Mouse (Mus musculus): Measurements from ENCODE around the gene Cdkl4. TPM values are rescaled to one million over a fixed set of nuclear protein-coding genes. Genes with fewer than 3 reads are reported as not detected.
A peak's percentile ranks its signal among the peaks of the same experiment; 100 is the strongest.
"Not testable (repeated sequence)": the region's sequence is repeated elsewhere in the genome, so short reads cannot be mapped to it uniquely, and the experiment has no call there.

Cdkl4 gene
- total RNA-seq, 2 experiments from 2014 or later = 0.40 to 2.2 TPM

DNA sequence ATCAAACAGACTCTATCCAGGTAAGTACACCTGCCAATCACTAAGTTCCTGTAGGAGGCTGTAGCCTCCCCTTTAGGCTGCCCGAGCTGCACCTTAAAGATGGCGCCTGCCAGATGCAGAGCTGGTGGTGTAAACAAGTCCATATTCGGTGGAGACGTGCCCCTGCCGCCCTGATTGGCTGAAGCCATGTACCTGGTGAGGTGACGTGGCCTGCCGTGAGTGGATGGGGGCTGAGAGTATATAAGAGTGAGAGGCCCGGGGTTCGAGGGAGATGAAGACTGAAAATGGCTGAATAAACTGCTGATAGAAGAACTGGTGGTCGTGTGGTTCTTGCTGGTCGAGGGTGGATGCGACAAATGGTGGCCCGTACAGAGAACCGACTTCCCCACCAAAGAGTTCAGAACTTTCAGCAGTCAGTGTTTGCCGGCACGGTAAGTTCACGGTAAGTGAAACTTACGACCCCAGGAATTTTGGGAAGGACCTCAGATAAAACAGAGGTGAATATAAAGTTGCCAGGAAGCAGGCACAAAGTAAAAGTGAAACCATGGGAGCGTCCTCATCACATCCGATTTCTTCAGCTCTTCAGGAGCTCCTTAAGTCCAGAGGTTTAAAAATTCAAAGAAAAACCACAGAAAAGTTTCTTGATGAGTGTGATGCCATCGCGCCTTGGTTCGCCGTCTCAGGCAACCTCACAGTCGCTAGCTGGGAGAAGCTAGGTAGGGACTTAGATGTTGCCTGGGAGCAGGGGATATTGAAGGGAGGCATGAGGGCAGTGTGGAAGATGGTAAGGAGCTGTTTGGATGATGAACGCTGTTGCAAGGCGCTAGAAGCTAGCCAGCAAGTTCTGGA lies 13.6 kb downstream of the Cdkl4 start:
- peak; percentile 51 for ATAC-seq (ENCODE audit: poor library complexity, severe bottlenecking)

DNA sequence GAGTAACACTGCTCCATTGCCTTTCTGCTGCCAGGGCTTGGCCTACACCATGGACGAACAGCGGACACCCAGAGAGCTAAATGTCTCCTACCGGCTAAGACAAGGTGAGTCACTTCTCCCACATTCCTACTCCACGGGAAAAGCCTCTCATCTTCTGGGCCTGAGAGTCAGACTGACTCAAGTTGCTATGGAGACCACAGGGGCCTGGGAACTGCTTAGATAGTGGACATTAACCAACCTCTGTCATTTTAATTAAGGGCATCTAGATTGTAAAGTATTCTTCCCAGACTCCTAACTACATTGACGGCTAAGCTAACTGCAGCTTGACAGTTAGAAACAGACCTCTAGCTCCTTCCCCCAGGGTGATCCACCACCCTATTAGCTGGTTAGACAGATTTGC lies 14.8 kb downstream of the Cdkl4 start:
- ATAC-seq (ENCODE audit: poor library complexity, severe bottlenecking) = no peak

DNA sequence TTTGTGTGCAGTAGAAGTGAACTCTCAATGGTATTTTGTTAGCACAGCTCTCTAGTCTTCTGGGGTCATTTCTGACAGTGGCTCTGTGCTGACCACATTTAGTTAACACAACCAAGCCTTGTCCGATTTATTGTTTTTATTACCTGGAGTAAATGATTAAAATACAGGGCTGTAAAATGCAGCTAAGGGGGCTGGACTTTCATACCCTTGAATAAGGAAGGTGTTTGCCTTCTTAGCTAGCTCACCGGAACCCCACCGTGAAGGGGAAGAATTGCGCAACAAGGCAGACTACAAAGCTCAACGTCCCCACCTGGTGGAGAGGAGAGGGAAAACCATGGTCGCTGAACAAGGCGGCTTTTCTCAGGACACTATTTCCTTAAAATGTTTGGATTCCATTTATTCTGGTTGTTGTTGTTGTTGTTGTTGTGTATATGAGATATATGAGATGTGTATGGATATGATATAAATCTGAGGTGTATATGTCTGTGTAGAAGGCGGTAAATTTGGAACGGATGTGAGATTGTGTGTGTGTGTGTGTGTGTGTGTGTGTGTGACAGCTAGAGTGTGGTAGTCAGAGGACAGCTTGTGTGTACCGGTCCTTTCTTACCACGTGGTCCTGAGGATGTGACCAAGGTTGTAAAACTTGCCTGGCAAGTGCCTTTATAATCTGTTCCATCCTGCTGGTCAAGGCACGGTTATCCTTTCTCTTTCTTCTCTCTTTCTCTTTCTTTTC lies 16.8 kb downstream of the Cdkl4 start:
- peak; percentile 66 for ATAC-seq (ENCODE audit: poor library complexity, severe bottlenecking)

DNA sequence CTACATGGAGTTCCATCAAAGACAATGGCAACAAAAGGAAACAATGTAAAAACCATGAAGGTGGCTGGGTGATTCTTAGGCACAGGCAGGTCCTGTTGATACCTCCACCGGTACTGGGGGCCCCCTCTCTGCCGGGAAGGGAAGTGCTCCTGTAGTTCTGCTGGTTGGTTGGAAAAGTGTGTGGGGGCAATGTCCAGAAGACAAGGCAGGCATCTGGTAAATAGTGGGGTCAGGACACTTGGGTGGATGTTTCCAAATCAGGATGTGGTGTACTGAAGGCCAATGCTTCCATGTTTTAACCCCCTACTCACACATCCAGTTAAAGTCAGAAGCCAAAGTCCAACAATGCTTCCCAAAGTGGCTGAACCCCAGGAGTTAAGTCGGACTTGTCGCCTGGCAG lies 17.9 kb downstream of the Cdkl4 start:
- no peak for ATAC-seq (ENCODE audit: poor library complexity, severe bottlenecking)

DNA sequence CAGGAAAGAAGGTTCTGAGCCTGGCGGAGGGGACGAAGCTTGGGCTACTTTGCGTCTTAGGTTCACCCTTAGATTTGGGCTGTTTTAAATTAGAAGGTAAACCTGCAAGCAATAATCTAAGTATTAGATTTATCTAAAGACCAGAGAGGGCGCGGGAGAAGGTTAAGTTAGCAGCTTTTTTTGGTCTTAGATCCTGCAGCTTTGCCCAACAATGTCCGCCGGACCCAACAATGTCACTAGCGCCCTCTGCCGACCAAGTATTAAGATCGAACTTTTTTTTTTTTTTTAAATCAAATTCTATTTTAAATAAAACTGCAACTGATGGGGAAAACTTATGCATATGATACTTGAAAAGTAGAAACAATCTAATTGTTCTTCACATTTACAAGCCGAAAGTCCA lies 18.6 kb downstream of the Cdkl4 start:
- no peak for ATAC-seq (ENCODE audit: poor library complexity, severe bottlenecking)

DNA sequence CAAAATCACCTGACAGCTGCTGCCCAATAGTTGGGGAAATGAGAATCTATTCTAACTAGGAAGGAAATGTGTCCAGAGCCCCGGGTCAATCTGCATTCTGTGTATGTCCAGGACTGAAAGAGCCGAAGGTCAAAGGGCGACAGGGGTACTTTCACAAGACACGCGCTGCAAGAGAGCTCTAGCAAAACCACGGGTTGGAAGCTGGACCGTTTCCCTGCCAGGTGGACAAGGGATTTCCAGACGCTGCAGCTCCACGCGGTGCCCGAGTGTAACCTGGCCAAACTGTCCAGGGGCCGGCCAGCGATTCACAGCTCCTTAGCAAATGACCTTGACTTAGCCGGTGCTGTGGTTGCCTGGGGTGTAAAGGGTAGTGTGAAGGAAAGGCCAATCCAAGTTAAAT lies 19.0 kb downstream of the Cdkl4 start:
- no peak for ATAC-seq (ENCODE audit: poor library complexity, severe bottlenecking)

DNA sequence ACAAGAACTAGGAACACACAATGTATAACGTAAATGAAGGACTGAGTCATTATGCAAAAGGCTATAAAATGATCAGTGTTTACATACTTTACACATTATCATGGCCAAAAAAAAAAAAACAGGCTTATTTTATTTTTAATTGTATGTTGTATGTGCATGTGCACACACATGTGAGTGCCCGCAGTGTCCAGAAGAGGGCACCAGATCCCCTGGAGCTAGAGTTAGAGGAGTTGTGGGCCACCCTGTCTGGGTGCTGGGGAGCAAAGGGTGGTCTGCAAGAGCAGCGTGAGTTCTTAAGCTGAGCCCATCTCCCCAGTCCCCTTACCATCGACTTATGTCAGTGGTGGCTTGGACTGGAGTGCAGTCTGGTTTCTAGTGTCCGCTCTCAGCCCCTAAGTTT lies 20.2 kb downstream of the Cdkl4 start:
- no peak for ATAC-seq (ENCODE audit: poor library complexity, severe bottlenecking)

DNA sequence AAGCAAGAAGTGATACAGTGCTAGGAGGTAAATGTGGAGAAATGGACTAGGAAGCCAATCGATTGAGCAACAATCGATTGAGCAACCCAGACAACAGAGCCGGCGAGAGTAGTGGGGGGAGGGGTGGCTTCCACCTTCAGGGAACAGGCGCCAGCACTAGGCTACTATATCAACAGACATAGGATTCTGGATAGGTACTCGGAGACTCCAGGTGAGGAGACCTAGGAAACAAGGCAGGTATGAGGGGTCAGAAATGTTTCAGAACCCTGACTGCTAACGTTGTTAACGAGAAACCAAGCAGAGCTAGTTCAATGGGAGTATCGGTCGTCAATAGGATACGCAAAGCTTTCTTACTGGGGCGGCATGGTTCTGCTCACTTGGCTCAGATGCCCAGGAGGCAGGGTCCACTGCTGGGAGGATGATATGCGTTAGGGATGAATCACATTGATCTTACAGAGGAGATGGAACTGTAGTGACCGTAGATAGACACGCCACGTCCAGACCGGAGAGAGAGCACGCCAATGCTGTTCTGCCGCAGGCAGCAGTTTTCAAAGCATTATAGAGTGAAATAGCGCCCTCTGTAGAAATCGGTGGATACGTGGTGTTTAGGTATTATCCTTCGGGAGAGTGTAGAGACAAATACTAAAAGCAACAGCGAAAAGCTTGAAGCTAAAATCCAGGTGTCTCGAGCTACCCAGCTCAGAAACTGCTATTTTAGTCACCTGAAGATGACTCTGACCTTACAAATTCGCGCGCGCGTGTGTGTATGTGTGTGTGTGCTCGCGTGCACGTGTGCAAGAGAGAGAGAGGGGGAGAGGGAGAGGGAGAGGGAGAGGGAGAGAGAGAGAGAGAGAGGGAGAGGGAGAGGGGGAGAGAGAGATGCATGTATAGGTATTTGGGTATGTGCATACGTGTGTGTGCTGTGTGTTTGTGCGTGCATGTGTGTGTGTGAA lies 24.0 kb downstream of the Cdkl4 start:
- peak; percentile 90 for ATAC-seq (ENCODE audit: poor library complexity, severe bottlenecking)

DNA sequence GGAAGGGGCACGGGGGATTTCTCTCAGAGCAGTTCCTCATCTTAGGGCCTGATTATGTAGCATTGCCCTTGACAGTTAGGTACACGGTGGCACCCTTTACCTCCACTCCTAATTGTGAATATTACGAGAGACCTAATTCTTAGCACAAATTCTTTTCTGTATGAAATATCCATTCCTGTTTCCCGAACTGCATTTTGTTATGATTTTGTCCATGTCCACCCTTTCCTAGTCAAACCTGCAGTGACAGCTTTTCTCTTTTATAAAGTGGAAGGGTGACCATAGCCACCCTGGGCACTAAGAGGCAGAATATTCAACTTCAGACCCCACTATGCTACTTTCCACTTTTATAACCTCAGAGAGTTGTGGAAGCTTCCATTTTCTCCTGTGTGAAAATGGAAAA lies 25.0 kb downstream of the Cdkl4 start:
- 0 out of 2 replicates have a peak, but pooled peaks have one; percentile 6 for ATAC-seq (ENCODE audit: poor library complexity, severe bottlenecking)

DNA sequence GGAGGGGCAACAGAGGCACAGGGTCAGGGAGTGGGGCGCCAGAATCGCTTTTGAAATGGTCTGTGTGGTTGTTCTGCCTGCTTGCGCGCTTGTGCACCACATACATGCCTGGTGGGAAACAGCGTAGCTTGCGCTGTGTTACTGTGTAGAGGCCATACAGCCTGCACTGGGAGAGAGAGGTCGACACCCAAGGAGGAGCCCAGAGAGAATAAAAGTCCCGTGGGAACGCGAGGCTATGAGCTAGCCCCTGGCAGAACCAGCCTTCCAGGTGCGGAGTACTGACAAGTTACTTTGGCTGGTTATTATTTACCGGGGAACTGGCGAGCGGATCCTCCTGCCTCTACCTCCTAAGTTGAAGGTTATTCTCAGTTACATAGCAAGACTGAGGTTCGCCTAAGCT lies 26.6 kb downstream of the Cdkl4 start:
- ATAC-seq (ENCODE audit: poor library complexity, severe bottlenecking) = no peak

DNA sequence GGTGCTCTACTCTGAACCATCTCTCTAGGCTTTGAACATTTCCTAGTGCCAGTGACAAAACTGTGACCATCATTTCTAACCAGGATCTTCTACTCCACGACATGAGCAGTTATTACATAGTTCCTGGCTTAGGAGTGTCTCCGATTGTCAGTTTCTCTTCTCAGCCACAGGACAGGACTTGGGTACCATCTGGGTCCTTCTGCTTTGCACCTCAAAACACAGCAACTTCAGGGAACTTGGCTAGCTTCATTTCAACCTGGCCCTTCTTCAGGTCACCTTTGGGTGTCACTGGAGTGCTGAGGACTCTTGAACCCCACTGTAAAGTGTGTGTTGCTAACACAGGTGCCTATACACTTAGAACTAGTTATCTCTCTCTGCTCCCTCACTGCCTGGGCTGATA lies 30.8 kb downstream of the Cdkl4 start:
- ATAC-seq (ENCODE audit: poor library complexity, severe bottlenecking) = no peak

DNA sequence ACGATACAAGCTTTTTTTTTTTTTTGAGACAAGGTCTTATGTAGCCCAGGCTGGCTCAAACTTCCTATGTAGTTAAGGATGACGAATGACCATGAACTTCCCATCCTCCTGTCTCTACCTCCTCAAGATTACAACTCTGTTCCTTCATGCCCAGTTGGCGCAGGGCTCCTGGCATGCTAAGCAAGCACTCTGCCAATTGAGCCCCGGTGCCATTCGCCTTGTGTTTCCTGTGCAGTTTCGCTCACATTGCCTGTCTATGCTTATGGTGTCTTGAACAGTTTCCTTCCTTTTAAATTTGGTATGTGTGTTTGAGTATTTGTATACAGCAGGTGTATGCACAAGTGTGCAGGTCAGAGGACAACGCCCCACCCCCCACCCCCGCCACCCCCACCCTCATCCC lies 31.4 kb downstream of the Cdkl4 start:
- ATAC-seq (ENCODE audit: poor library complexity, severe bottlenecking) = no peak

DNA sequence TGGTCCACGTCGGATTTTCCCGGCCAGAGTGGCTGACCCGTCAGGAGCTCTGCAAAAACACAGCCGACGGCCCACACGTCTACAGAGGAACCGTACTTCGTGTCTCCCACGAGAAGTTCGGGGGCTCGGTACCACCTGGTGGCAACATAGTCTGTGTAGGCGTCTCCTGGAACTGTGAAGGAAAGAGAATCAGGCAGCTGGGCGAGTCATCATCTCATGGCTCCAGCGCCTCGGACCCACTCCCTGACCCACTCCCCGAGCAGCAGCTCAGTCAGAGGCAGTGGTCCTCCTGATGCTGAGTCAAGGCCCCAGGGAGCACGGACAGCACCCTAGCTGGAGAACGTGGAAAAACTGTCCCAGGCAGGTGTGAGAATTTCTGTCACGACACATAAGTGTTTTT lies 34.0 kb downstream of the Cdkl4 start:
- no peak for ATAC-seq (ENCODE audit: poor library complexity, severe bottlenecking)

DNA sequence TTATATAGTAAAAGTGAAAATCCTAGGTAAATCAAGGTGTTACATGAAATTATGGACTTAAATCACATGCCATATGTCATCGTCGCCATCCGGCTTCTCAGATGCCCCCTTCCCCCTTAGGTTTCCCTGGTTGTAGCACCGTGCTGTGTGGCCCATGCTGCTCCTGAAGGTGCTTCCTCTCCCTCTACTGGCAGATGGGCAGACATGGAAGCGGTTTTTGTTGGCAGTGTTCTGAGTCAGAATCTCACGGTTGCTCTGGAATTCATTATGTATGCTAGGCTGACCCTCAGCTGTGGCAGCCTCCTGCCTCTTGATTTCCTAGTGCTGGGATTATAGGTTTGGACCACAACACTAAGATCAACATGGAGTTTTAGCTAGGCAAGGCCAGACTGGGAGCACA lies 40.5 kb downstream of the Cdkl4 start:
- ATAC-seq (ENCODE audit: poor library complexity, severe bottlenecking) = no peak

DNA sequence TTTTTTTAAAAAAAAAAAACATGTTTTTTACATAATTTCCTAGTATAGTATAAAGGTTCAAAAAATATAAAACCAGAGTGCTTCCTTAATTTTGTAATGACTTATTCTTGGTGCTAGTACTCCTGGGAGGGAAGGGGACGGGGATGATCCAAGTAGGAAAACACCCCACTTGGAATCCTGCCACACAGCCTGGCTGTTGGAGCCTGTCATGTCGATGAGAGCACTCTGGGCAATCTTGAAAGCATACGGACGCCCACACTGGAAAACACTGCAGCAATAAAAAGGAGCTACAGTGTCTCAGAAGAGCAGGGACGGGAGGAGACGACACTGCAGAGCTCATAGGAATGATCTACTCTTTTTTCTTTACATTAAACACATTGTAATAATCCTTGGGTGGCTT lies 42.0 kb downstream of the Cdkl4 start:
- ATAC-seq (ENCODE audit: poor library complexity, severe bottlenecking) = no peak

DNA sequence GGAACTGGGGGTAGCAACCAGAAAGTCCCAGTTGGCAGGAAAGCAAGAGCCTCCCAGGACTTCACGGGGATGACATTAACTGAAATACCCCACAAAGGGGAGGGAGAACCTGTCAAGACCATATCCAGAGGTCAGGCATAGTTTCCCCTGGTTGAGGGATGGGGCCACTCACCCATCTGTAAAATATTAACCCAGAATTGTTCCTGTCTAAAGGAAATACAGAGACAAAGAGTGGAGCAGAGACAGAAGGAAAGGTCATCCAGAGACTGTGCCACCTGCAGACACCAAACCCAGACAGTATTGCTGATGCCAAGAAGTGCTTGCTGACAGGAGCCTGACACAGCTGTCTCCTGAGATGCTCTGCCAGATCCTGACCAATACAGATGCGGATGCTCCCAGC lies 46.3 kb downstream of the Cdkl4 start:
- not testable (repeated sequence) for ATAC-seq (ENCODE audit: poor library complexity, severe bottlenecking)

DNA sequence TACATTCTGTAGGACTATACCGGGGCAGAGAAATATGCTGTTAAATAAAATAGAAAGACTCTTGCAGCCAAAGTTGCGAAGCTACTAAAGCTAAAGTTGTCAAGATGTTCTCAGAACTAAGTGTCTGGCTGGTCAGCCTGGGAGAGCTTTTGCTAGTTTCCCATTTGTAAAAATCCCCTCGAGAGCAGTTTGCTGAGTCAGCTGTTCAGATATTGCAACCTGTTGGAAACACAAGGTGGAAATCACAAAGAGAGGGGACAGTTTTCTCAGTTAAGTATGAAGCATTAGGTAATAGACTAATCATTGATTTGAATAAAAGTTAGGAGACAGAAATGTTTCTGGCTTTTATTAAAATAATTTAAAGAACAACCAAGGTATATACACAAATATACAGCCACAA lies 54.4 kb downstream of the Cdkl4 start:
- ATAC-seq (ENCODE audit: poor library complexity, severe bottlenecking) = no peak

DNA sequence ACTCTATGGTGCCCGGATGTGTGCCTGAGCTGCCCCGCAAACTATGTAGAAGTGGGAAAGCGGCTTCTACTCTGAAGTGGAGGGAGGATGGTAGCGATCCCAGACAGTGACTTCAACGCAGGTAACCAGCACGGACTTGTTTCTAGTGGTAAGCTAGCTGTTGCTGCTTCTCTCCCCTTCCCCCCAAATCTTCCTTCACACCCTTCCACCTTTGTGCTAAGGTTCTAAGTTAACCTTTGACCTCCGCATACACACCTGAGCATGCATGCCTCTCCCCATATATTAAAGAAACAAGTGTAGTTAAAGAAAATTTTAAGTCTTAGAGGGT lies 55.4 kb downstream of the Cdkl4 start:
- ATAC-seq (ENCODE audit: poor library complexity, severe bottlenecking) = no peak

DNA sequence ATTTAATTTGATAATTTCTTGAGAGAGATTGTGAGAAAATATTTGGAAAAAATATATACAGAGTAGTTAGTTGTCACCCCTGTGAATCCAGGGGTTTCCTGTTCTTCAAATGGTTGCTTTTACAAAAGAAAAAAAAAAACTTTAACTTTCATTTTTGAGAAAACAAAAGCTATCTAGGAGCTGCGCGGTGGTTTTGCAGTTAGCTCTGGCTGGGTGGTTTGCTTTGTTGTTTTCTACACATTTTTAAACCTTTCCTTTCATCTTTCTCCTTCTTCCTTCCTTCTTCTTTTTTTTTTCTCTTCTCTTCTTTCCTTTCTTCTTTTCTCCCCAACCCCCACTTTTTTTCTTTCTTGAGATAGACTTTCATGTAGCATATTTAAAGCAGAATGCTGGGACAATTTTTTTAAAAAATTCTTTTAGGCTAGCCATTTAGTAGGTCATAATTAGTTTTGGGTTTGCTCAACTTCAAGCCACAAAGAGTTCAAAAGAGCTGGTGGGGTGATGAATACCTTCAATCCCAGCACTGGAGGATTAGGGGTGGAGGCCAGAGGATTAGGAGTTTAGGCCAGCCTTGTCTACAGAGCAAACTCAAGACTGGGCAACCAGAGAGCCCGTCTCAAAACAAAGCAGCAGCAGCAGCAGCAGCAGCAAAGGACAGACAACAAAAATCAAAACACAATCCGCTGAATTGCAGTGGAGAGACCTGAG lies 55.9 kb downstream of the Cdkl4 start:
- no peak for ATAC-seq (ENCODE audit: poor library complexity, severe bottlenecking)

DNA sequence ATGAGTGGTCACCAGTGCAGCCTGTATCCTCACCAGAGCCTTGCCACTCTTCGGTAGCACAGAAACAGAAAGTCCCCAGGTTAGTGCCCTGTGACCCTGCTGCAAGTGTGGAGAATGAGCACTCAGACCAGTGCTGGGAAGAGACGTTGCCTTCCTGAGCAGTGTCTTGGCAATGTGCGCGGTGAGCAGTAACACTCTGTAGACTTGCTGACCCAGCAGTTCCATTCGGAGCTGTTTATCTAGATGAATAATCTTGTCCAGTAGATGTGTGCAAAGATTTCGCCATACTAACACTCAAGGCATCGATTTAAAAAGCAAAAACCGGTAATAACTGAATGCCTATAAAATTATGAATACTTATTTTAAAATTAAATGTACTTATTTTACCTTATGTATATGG lies 57.1 kb downstream of the Cdkl4 start:
- no peak for ATAC-seq (ENCODE audit: poor library complexity, severe bottlenecking)

DNA sequence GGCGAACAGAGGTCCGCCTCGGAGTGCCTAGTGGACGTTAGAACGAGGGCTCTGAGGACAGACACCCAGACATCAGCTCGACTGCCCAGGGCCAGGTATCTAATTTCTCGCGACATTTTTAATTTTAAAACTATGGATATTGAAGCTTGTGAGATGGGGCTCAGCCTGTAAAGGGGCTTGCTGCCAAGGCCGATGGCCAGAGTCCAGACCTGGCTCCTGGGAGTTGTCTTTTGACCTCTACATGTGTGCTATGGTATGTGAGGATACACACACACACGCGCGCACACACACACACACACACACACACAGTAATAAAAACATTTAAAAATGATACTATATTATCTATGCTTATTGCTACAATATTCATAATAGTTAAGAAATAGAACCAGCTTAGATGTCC lies 58.8 kb downstream of the Cdkl4 start:
- ATAC-seq (ENCODE audit: poor library complexity, severe bottlenecking) = no peak

All from megakaryocyte, adult 5-6 weeks (primary cell).